Mouse (Mus musculus) embryonic facial prominence, embryonic 10.5 days (tissue): ENCODE results near the gene Rtkn2. TPM values are rescaled to one million over a fixed set of nuclear protein-coding genes. Genes with fewer than 3 reads are reported as not detected.

Experiments
- DNase-seq: peaks from one replicate; pipeline ENCODE4 v3.0.0-alpha.2; 2017; ENCODE audit warnings: low spot score
- H3K27ac ChIP-seq: fragments of 300-500 bp; sonication (generic); replicated peaks from 2 replicates; pipeline ENCODE4 v1.5.1; 2016; ENCODE audit warnings: mild to moderate bottlenecking
- H3K27me3 ChIP-seq: fragments of 300-500 bp; sonication (generic); replicated peaks from 2 replicates; pipeline ENCODE4 v1.6.1; 2016; ENCODE audit warnings: low read depth, mild to moderate bottlenecking; ENCODE audit not compliant: poor library complexity, severe bottlenecking
- H3K36me3 ChIP-seq: fragments of 300-500 bp; sonication (generic); replicated peaks from 2 replicates; pipeline ENCODE4 v1.6.1; 2016; ENCODE audit warnings: mild to moderate bottlenecking, moderate library complexity
- H3K4me1 ChIP-seq: fragments of 300-500 bp; sonication (generic); 2 replicates; pipeline ENCODE4 v1.6.1; 2016
- H3K4me3 ChIP-seq: fragments of 300-500 bp; sonication (generic); 2 replicates; pipeline ENCODE4 v1.5.1; 2016; ENCODE audit warnings: mild to moderate bottlenecking, moderate library complexity
- H3K9me3 ChIP-seq: fragments of 300-500 bp; sonication (generic); 2 replicates; pipeline ENCODE4 v1.6.1; 2016; ENCODE audit warnings: mild to moderate bottlenecking
- WGBS: fragments of 180-500 bp; shearing (Covaris S2); methylation state at CpG from one replicate; pipeline ENCODE4 v1.1.7; 2016; 5-methylcytosine and 5-hydroxymethylcytosine counted together
- polyA plus RNA-seq: library from polyadenylated mRNA; unstranded; fragments of >200 nt; fragmentation: Nextera tagmentation; extraction: Ambion mirVana; gene quantifications from 2 replicates; pipeline ENCODE4 v1.2.1, GENCODE M21; 2016

Gene Rtkn2
- polyA plus RNA-seq, 1 experiment from 2014 or later = 11.7 TPM

DNA sequence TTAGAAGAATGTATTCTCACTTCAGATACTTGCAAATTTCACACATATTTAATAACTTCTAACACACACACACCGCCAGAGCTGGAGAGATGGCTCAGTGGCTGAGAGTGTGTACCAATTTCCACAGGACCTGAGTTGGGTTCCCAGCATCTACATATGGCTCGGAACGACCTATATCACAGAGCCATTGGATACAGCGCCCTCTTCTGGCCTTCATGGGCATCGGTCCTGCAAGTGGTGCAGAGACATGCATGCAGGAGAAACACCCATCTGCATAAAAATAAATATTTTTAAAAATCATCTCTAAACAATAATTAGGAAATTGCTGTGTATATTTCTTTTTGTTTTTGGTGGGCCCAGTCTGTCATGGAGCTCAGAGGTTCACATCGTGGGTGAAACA is 22.1 kb downstream of the Rtkn2 start:
- peaks cover 20% of the 10 kb centered on the region for H3K36me3 ChIP-seq
- 89% methylated on average over 6 of the region's 6 CpGs for WGBS
- H3K4me3 ChIP-seq = no peak overlapping the region
- no peaks in the 10 kb centered on the region for H3K9me3 ChIP-seq
- peaks cover 3% of the 10 kb centered on the region; the same call in 1 of the 2 replicates for H3K4me1 ChIP-seq
- no peak overlapping the region for H3K27ac ChIP-seq
- DNase-seq = no peak
- H3K27me3 ChIP-seq = no peaks in the 10 kb centered on the region

DNA sequence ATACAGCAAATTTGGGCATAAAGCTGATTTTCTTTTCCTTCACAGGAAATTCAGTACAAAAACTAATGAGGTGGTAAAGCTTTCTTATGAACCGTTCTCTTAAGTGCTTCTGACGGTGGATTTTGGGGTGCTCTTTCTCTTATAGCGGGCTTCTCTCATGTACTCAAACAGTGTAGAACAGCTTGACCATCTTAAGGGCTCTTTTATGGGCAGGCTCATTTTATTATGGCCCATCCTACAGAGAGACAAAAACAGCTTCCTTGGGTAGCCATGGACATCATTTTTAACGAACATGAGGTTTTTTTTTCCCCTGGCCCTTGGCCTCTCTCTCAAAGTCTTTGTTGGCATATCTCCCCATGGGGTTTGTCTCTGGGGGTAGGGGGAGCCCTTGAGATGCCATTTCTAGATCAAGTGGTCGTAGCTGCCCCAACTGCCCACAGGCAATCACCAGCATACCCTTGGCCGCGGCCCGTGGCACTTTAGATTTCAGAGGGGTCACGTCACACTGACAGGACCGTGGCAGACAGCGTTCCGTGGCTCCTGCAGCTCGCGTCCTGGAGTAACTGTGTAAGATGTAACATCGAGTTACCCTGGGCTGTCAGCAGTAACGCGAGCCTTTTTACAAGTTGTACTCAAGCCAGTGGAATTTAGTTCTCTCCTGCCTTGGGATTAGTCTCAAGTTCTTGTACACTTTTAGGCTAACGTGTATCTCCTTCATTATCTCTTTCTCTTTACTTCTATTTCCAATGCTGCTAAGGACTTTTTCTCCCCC is 24.5 kb downstream of the Rtkn2 start:
- peaks cover 27% of the 10 kb centered on the region for H3K36me3 ChIP-seq
- H3K9me3 ChIP-seq = no peaks in the 10 kb centered on the region
- H3K4me3 ChIP-seq = no peak overlapping the region
- 0 out of 2 replicates have a peak, but pooled peaks cover 3% of the 10 kb centered on the region for H3K4me1 ChIP-seq
- H3K27ac ChIP-seq = no peak overlapping the region
- no peaks in the 10 kb centered on the region for H3K27me3 ChIP-seq
- no peak for DNase-seq
- WGBS = 86% methylated on average over 18 of the region's 18 CpGs

DNA sequence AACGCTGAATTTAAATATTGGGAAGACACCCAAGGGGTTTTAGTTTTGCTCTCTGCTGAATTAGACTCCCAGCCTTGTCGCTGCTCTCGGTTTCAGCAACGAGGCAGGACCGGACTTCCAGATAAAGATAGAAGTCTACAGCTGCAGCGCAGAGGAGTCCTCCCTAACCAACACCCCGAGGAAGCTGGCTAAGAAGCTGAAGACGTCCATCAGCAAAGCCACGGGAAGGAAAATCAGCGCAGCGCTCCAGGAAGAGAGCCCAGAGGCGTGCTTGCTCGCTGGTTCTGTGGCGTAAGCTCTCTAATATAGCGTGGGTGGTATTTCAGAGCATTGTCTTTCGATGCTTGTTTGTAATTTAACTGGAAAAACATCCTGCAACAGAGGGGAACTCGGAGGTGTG is 26.0 kb downstream of the Rtkn2 start:
- Histone ChIP-seq H3K27me3 (no peaks in the 10 kb centered on the region), H3K36me3 (peaks cover 36% of the 10 kb centered on the region), H3K9me3 (no peaks in the 10 kb centered on the region), H3K4me1 (0 out of 2 replicates have a peak, but pooled peaks cover 3% of the 10 kb centered on the region), H3K27ac (no peak overlapping the region), H3K4me3 (no peak overlapping the region)
- DNase-seq = no peak
- 88% methylated on average over 17 of the region's 17 CpGs for WGBS

DNA sequence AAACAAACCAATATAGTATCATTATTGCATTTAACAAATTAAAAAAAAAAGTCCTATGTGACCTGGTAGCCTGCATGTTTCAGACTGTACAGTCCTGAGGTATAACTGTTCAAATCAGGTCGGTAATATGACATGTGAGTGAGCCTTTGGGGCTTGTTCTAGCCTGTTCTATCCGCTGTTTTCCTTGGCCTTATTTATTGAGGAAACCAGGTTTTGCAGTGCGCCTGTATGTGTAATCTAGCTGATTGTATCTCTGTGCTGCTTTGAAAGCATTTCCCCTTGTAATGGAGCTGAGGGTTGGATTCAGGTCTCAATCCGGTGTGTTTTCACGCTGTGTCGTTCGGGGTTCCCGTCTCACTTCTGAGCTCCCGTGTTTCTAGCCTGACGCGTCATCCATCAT is 27.1 kb downstream of the Rtkn2 start:
- 93% methylated on average over 11 of the region's 11 CpGs for WGBS
- Histone ChIP-seq H3K4me1 (0 out of 2 replicates have a peak, but pooled peaks cover 3% of the 10 kb centered on the region), H3K36me3 (peaks cover 41% of the 10 kb centered on the region), H3K9me3 (0 out of 2 replicates have a peak, but pooled peaks cover 3% of the 10 kb centered on the region), H3K27me3 (no peaks in the 10 kb centered on the region), H3K4me3 (no peak overlapping the region), H3K27ac (no peak overlapping the region)
- DNase-seq = no peak

DNA sequence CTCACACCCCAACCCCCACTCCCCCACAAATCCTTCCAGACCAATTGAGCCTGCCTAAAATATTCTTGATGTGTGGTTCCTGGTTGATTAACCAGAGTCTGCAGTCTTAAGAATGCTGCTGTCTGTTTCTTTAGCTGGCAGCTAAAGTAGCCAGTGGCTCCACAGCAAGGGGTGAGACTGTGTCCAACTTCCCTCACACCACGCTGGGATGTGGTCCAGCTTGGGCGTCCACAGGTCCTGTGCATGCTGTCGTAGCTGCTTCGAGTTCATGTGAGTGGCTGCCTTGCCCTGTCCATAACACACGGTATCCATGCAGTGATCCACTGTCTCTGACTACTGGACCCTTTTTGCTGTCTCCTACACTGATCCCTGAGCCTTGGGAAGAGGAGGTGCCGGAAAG is 27.7 kb downstream of the Rtkn2 start:
- Histone ChIP-seq H3K4me3 (no peak overlapping the region), H3K9me3 (0 out of 2 replicates have a peak, but pooled peaks cover 3% of the 10 kb centered on the region), H3K4me1 (0 out of 2 replicates have a peak, but pooled peaks cover 3% of the 10 kb centered on the region), H3K27me3 (no peaks in the 10 kb centered on the region), H3K36me3 (peaks cover 47% of the 10 kb centered on the region), H3K27ac (0 out of 2 replicates have a peak overlapping the region, but pooled peaks have one; percentile 14)
- WGBS = 94% methylated on average over 6 of the region's 6 CpGs
- DNase-seq = no peak

DNA sequence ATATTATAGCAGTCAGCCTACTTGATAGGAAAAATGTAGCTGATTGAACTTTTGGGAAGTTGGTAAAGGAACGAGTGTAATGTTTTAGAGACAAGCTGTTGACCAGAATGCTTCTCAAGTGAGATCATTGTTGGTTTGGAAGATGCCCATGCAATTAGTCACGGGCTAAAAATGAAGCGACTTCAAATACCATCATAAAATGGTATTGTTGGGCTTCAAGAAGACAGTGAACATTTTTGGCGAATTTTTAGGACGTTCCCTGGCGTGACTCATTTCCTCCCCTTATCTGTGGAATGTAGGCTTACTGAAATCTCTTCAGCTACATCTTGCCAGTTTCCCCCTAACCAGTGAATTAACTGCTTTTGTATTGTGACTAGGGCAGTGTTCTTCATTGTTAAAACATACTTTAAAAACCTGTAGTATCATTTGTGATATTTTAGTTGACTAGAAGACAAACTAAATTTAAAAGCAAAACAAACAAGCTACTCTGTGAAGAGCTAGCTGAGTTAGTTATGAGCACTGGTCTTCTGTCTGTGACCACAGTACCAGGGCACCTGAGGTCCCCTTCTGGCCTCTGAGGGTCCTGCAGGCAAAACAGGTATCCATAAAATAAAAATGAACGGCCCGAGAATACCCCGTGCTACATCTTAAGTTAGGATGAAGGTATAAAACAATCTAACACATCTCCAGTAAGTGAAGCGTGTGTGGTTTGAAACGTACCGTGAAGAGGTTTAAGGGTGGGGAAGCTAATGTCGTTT is 29.0 kb downstream of the Rtkn2 start:
- 0 out of 2 replicates have a peak, but pooled peaks cover 3% of the 10 kb centered on the region for H3K9me3 ChIP-seq
- DNase-seq = no peak
- no peak overlapping the region for H3K27ac ChIP-seq
- H3K27me3 ChIP-seq = no peaks in the 10 kb centered on the region
- H3K4me3 ChIP-seq = no peak overlapping the region
- 81% methylated on average over 13 of the region's 13 CpGs for WGBS
- H3K4me1 ChIP-seq = 0 out of 2 replicates have a peak, but pooled peaks cover 3% of the 10 kb centered on the region
- peaks cover 54% of the 10 kb centered on the region for H3K36me3 ChIP-seq

DNA sequence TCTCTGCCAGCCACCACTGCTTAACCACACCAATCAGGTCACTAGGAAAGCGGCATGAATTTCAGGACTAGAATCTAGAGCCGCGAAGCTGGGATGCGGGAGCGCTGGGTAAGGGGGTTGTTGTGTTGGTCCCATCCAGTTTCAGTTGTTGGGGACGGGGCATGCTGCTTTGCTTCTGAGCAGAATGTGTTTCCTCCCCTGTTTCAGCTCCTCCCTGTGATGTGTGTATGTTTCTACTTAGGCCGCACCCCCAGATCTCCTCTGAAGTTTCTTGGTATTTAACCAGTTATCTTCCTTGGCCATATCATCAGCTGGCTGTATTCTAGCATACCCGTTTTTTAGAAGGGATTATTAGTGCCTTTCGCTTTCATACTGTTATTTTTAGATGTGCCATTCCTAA is 29.9 kb downstream of the Rtkn2 start:
- no peak overlapping the region for H3K4me3 ChIP-seq
- 91% methylated on average over 9 of the region's 9 CpGs for WGBS
- no peaks in the 10 kb centered on the region for H3K27me3 ChIP-seq
- H3K36me3 ChIP-seq = peaks cover 52% of the 10 kb centered on the region
- H3K27ac ChIP-seq = no peak overlapping the region
- 0 out of 2 replicates have a peak, but pooled peaks cover 3% of the 10 kb centered on the region for H3K9me3 ChIP-seq
- DNase-seq = no peak
- no peaks in the 10 kb centered on the region for H3K4me1 ChIP-seq

DNA sequence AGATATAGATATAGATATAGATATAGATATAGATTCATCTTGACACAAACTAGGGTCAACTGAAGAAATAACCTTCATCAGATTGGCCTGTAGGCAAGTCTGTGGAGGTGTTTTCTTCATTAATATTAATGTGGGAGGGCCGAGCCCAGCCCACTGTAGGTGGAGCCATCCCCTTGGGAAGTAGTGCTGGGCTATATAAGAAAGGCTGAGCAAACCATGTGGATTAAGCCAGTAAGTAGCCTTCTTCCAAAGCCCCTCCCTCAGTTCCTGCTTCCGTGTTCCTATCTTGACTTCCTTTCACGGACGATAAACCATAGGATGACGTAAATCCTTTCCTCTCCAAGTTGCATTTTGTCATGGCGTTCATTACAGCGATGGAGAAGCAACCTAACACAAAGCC is 30.5 kb downstream of the Rtkn2 start:
- 95% methylated on average over 7 of the region's 7 CpGs for WGBS
- Histone ChIP-seq H3K36me3 (peaks cover 52% of the 10 kb centered on the region), H3K27me3 (no peaks in the 10 kb centered on the region), H3K9me3 (0 out of 2 replicates have a peak, but pooled peaks cover 3% of the 10 kb centered on the region), H3K27ac (no peak overlapping the region), H3K4me3 (no peak overlapping the region), H3K4me1 (no peaks in the 10 kb centered on the region)
- DNase-seq = no peak

DNA sequence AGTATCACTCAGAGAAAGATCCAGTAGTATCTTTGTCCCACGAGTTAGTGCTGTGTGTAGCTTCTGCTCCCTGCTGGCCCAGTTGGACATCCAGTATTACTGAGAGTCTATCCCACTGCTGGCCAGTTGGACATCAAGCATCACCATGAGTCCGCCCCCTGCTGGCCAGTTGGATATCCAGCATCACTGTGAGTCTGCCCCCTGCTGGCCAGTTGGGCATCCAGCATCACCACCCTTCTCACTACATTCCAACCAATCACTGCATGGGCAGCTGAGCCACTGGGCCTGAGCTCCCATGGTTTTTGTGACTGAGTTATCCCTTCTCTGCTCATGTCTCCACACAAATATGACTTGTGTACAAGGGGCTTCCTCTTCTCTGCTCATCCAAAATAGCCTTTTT is 33.8 kb downstream of the Rtkn2 start:
- Histone ChIP-seq H3K9me3 (0 out of 2 replicates have a peak, but pooled peaks cover 3% of the 10 kb centered on the region), H3K27me3 (no peaks in the 10 kb centered on the region), H3K36me3 (peaks cover 42% of the 10 kb centered on the region), H3K4me3 (no peak overlapping the region), H3K27ac (no peak overlapping the region), H3K4me1 (no peaks in the 10 kb centered on the region)
- peak; percentile 50 for DNase-seq
- WGBS = 78% methylated on average over 2 of the region's 2 CpGs

DNA sequence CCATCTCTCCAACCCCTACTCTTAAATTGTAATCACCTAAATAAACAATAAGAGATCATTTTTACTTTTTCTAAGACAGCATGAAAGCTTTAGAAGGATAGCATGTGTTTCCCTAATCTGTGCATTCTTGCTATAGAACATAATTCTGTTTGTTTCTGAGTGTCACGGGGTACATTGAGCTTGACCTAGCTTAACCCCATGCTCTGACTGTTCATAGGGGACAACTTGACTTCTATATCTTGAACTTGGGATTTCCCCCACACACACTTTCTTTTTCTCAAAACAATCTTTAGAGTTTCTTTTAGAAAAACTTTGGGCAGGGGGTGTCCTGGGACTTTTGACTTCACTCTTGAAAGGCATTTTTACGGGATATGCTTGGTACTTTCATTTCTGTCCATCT is 41.4 kb downstream of the Rtkn2 start:
- peaks cover 41% of the 10 kb centered on the region for H3K36me3 ChIP-seq
- 90% methylated on average over 2 of the region's 2 CpGs for WGBS

DNA sequence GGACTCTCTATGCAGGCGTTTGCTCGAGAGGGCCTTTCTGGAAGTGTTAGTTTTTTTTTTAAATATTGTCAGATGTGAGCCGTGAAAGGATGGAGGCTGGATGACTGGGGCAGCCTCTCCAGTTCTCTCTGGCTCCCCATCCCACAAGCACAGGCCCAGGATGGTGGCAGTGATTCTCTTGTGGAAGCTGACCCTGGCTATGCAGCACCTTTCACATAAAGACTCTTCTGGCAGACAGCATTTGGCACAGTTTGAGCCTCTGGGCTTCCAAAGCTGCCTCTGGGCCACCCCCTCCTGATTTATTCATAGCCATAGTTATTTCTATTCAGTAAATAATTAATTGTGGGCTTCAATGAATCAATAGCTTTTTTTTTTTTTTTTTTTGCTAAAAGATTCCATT is 46.3 kb downstream of the Rtkn2 start:
- DNase-seq = no peak
- Histone ChIP-seq H3K36me3 (peaks cover 50% of the 10 kb centered on the region), H3K27ac (no peak overlapping the region), H3K4me3 (no peak overlapping the region), H3K4me1 (peaks cover 22% of the 10 kb centered on the region), H3K9me3 (no peaks in the 10 kb centered on the region), H3K27me3 (no peaks in the 10 kb centered on the region)
- 80% methylated on average over 3 of the region's 3 CpGs for WGBS

More for the DNA sequence above, 41.4 kb downstream of the Rtkn2 start:
- peaks cover 11% of the 10 kb centered on the region for H3K4me1 ChIP-seq
- H3K4me3 ChIP-seq = no peak overlapping the region
- H3K27me3 ChIP-seq = no peaks in the 10 kb centered on the region
- no peak overlapping the region for H3K27ac ChIP-seq
- no peak for DNase-seq
- peaks cover 10% of the 10 kb centered on the region for H3K9me3 ChIP-seq

DNA sequence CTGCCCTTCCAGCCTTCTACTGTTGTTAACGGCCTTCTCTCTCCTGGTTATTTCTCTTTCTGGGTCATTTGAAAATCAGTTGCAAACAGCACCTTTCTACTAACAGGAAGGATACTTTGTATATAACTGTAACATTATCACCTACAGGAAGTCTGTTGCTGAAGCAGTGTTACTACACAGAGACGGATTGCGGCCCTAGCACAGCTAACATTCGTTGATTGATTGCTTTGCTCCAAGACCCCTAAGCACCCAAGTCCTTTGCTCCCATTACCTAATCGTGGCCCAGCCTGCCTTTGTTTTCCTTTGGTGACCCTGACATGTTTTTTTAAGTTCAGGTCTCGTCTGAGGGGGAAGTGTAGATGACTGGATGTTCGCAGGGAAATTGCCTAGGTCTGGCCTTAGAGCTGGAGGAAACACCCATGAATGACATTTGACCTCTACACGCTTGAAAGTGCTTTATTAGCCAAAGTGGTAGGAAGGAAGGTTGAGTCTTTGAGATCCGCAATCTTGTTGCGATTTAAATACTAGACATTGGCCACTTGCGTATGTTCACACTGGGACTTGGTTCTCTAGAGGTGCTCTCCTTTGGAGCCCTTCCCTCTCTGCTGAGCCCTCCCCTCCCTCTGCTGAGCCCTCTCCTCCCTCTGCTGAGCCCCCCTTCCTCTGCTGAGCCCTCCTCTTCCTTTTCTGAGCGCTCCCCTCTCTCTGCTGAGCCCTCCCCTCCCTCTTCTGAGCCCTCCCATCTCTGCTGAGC is 49.1 kb downstream of the Rtkn2 start:
- WGBS = 35% methylated on average over 12 of the region's 12 CpGs
- no peak overlapping the region for H3K4me3 ChIP-seq
- H3K27me3 ChIP-seq = no peaks in the 10 kb centered on the region
- no peaks in the 10 kb centered on the region for H3K9me3 ChIP-seq
- H3K36me3 ChIP-seq = peaks cover 51% of the 10 kb centered on the region
- peaks cover 19% of the 10 kb centered on the region for H3K4me1 ChIP-seq
- H3K27ac ChIP-seq = peak overlapping the region; percentile 71
- DNase-seq = peak; percentile 56
